ENCODE assay signal across 19 mouse cellular contexts in the genomic region with DNA sequence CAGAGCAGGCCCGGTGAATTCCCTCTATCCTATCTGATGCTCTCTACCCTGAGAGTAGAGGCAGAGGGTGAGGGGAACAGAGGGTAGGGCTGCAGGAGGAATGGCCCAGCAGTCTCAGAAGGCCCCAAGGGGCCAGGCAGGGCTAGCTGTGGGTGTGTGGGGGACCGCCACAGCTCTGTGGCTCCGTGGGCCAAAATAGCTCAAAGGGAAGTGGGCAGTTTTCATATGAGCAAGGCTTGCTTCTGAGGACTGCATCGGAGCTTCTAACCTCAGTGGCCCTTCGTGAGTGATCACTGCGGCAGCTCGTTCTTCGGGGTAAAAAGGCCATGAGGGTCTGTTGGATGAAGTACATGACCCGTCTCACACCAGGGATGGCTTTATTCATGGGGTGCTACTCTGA. TPM values are rescaled to one million over a fixed set of nuclear protein-coding genes. Genes with fewer than 3 reads are reported as not detected.
DNase-seq lines count a peak whose midpoint lies in the region; ATAC-seq and TF ChIP-seq lines count a peak whose summit lies in the region.
"Had no signal": no experiment of that assay in that cellular context is flagged by ENCODE, and none has a peak within 500 bp of the region (broad histone marks: within the 10 kb centered on the region; RNA-seq: fewer than 3 reads in every experiment).

No protein-coding gene starts in this region.

- no peak overlapping the region for H3K4me3 ChIP-seq in layer of hippocampus, adult 2 months
- H3K4me3 ChIP-seq in brown adipose tissue, adult 24 weeks (ENCODE audit: insufficient read depth, low read depth, low read length): peak overlapping the region; percentile 33; the same call in 1 of the 2 replicates
- H3K4me3 ChIP-seq in myocyte: no peak overlapping the region
- H3K4me3 ChIP-seq: heart, embryonic 15.5 days; limb, embryonic 13.5 days; lung, embryonic 15.5 days; midbrain, embryonic 12.5 days; neural tube, embryonic 13.5 days had no signal

- H3K4me2 ChIP-seq in myocyte (ENCODE audit: low read depth): no peak overlapping the region
- H3K4me2 ChIP-seq: heart, embryonic 15.5 days; limb, embryonic 13.5 days; lung, embryonic 15.5 days; midbrain, embryonic 12.5 days; neural tube, embryonic 13.5 days had no signal

- TF ChIP-seq POLR2A in myocyte (IDR thresholded peaks at IDR 0.05; ENCODE audit: insufficient read length, low read depth): no peak

- no peak for ATAC-seq in megakaryocyte-erythroid progenitor cell, adult 5-6 weeks (replicated peaks; ENCODE audit: low FRiP score, low TSS enrichment, poor library complexity, severe bottlenecking)
- ATAC-seq: hindbrain, embryonic 16.5 days had no signal

- H3ac ChIP-seq in myocyte (ENCODE audit: control insufficient read depth, insufficient read length): no peak overlapping the region

- peak overlapping the region; percentile 44 for H3K27ac ChIP-seq in layer of hippocampus, adult 2 months
- peak overlapping the region; percentile 61 for H3K27ac ChIP-seq in brown adipose tissue, adult 24 weeks (replicated peaks; ENCODE audit: low read depth, low read length)
- H3K27ac ChIP-seq: heart, embryonic 15.5 days; limb, embryonic 13.5 days; lung, embryonic 15.5 days; midbrain, embryonic 12.5 days; neural tube, embryonic 13.5 days had no signal

- peaks cover 14% of the 10 kb centered on the region for H3K36me3 ChIP-seq in myocyte (ENCODE audit: control insufficient read depth, insufficient read depth)

- no peaks in the 10 kb centered on the region for H3K79me2 ChIP-seq in myocyte (ENCODE audit: control insufficient read depth, insufficient read depth)

- H3K4me1 ChIP-seq in brown adipose tissue, adult 24 weeks (ENCODE audit: control insufficient read depth, insufficient read depth, insufficient read length, low read length): no peaks in the 10 kb centered on the region
- H3K4me1 ChIP-seq: heart, embryonic 15.5 days; limb, embryonic 13.5 days; lung, embryonic 15.5 days; midbrain, embryonic 12.5 days had no signal

- DNase-seq in layer of hippocampus, adult 2 months (ENCODE audit: low spot score in 2 of 2): no peak
- DNase-seq in layer of hippocampus, adult 18-20 months (ENCODE audit: low spot score in 2 of 2): no peak
- DNase-seq in A20 (ENCODE audit: low read depth, low spot score): peak; percentile 93
- no peak for DNase-seq in adrenal gland, postnatal 10 days
- DNase-seq in cerebellum, adult 11 months: no peak
- DNase-seq: cerebellum, adult 2 months; kidney, adult 8-10 months; thymus, postnatal 25 days had no signal

- no peak for TF ChIP-seq CTCF in layer of hippocampus, adult 2 months (conservative IDR thresholded peaks at IDR 0.05)

- no peaks in the 10 kb centered on the region for H3K27me3 ChIP-seq in myocyte (ENCODE audit: control insufficient read depth, insufficient read depth, insufficient read length)
- H3K27me3 ChIP-seq: heart, embryonic 15.5 days; limb, embryonic 13.5 days; lung, embryonic 15.5 days; midbrain, embryonic 12.5 days; neural tube, embryonic 13.5 days had no signal

TF ChIP-seq in myocyte, 11 proteins besides CTCF, POLR2A, EP300 and RAD21:
- TF ChIP-seq MYOG (IDR thresholded peaks at IDR 0.05; ENCODE audit: control insufficient read depth in 1 of 3, insufficient read depth in 1 of 3, insufficient read length in 2 of 3, low read depth in 2 of 3): no peak
- TF ChIP-seq MAX (IDR thresholded peaks at IDR 0.05; ENCODE audit: low read depth): no peak
- TF ChIP-seq TCF3 (IDR thresholded peaks at IDR 0.05; ENCODE audit: insufficient read length, low read depth): no peak
- TF ChIP-seq POLR2AphosphoS2 (IDR thresholded peaks at IDR 0.05; ENCODE audit: insufficient read length, low read depth): peak; percentile 23

RNA-seq across cellular contexts. Expression of gene Lat2, which starts 1.1 kb away (rescaled TPM):
- 1 to 10 TPM; 2.2 to 3.0 TPM for total RNA-seq in layer of hippocampus, adult 2 months (2021)
- 1 to 10 TPM; 1.8 to 3.9 TPM for total RNA-seq in layer of hippocampus, adult 18-20 months (2021)
- 0.83 and 1.4 TPM in 2 replicates for polyA plus RNA-seq in brown adipose tissue, adult 24 weeks (2012; ENCODE audit: insufficient read depth, insufficient read length, missing spikeins)
- polyA plus RNA-seq in myocyte (2012; fragmentation: generic; extraction: Trizol): 0.59 TPM
- 1 to 10 TPM; 3.8 to 4.3 TPM for total RNA-seq in adrenal gland, postnatal 10 days (2021)
- total RNA-seq in megakaryocyte-erythroid progenitor cell, adult 5-6 weeks (2014; fragmentation: Nextera tagmentation): 8.5 and 9.8 TPM in 2 replicates
- 7.2 and 14.6 TPM in 2 replicates for total RNA-seq in megakaryocyte-erythroid progenitor cell, adult 5-6 weeks (2017)

RNA-seq across cellular contexts. Expression of gene Eif4h, which starts 25.6 kb away (rescaled TPM):
- total RNA-seq in layer of hippocampus, adult 2 months (2021): 100 to 1,000 TPM; 298 to 323 TPM
- total RNA-seq in layer of hippocampus, adult 18-20 months (2021): 100 to 1,000 TPM; 295 to 322 TPM
- polyA plus RNA-seq in brown adipose tissue, adult 24 weeks (2012; ENCODE audit: insufficient read depth, insufficient read length, missing spikeins): 116 and 126 TPM in 2 replicates
- polyA plus RNA-seq in myocyte (2012; fragmentation: generic; extraction: Trizol): 293 TPM
- 100 to 1,000 TPM; 270 to 283 TPM for total RNA-seq in adrenal gland, postnatal 10 days (2021)
- 253 and 273 TPM in 2 replicates for total RNA-seq in megakaryocyte-erythroid progenitor cell, adult 5-6 weeks (2014; fragmentation: Nextera tagmentation)
- total RNA-seq in megakaryocyte-erythroid progenitor cell, adult 5-6 weeks (2017): 220 and 233 TPM in 2 replicates

RNA-seq across cellular contexts. Expression of gene Rfc2, which starts 32.6 kb away (rescaled TPM):
- total RNA-seq in layer of hippocampus, adult 2 months (2021): 10 to 100 TPM; 48.1 to 55.6 TPM
- 10 to 100 TPM; 49.3 to 57.6 TPM for total RNA-seq in layer of hippocampus, adult 18-20 months (2021)
- polyA plus RNA-seq in brown adipose tissue, adult 24 weeks (2012; ENCODE audit: insufficient read depth, insufficient read length, missing spikeins): 29.7 and 32.3 TPM in 2 replicates
- polyA plus RNA-seq in myocyte (2012; fragmentation: generic; extraction: Trizol): 69.3 TPM
- total RNA-seq in adrenal gland, postnatal 10 days (2021): 10 to 100 TPM; 51.1 to 56.7 TPM
- 241 and 279 TPM in 2 replicates for total RNA-seq in megakaryocyte-erythroid progenitor cell, adult 5-6 weeks (2014; fragmentation: Nextera tagmentation)
- 113 and 125 TPM in 2 replicates for total RNA-seq in megakaryocyte-erythroid progenitor cell, adult 5-6 weeks (2017)

RNA-seq across cellular contexts. Expression of gene Syna, which starts 53.8 kb away (rescaled TPM):
- total RNA-seq in layer of hippocampus, adult 2 months (2021): 1 to 10 TPM; 5.4 to 6.8 TPM
- 1 to 10 TPM; 3.8 to 4.3 TPM for total RNA-seq in layer of hippocampus, adult 18-20 months (2021)
- polyA plus RNA-seq in brown adipose tissue, adult 24 weeks (2012; ENCODE audit: insufficient read depth, insufficient read length, missing spikeins): not detected in 2 replicates
- 0.19 TPM for polyA plus RNA-seq in myocyte (2012; fragmentation: generic; extraction: Trizol)
- total RNA-seq in adrenal gland, postnatal 10 days (2021): not detected
- total RNA-seq in megakaryocyte-erythroid progenitor cell, adult 5-6 weeks (2014; fragmentation: Nextera tagmentation): not detected in 2 replicates
- total RNA-seq in megakaryocyte-erythroid progenitor cell, adult 5-6 weeks (2017): not detected in 2 replicates
- total RNA-seq: gastrocnemius, postnatal 4 days had no signal
- polyA plus RNA-seq: stomach, embryonic 14.5 days had no signal
